Mouse (Mus musculus) stomach, postnatal 0 days (tissue): Measurements from ENCODE around the gene Gnptab.

ENCODE experiments used
- CTCF ChIP-seq: IDR thresholded peaks from 2 replicates; pipeline ENCODE4 v1.5.1; 2016; ENCODE audit warnings: antibody characterized with exemption, low read depth, mild to moderate bottlenecking, moderate library complexity
- EP300 ChIP-seq: optimal IDR thresholded peaks from 2 replicates; pipeline ENCODE3; 2016; ENCODE audit warnings: antibody characterized with exemption

GRCm38 (mm10) chr10:88451990-88452389 is 73.1 kb downstream of the Gnptab start:
- TF ChIP-seq EP300: no peak
- no peak for TF ChIP-seq CTCF
